Mouse (Mus musculus): ENCODE data around the gene Soat1. TPM values are rescaled to one million over a fixed set of nuclear protein-coding genes. Genes with fewer than 3 reads are reported as not detected.

Gene Soat1
- polyA plus RNA-seq, 1 experiment, result 26.0 TPM

- Histone ChIP-seq H3K27me3 (ENCODE audit: control insufficient read depth, insufficient read depth, low read length) (no peaks in the 10 kb centered on the region), H3K4me3 (ENCODE audit: extremely low read depth, insufficient read depth, insufficient read length) (no peak overlapping the region), H3K27ac (ENCODE audit: insufficient read depth, low read length) (no peak overlapping the region), H3K36me3 (ENCODE audit: control insufficient read depth, insufficient read depth, low read length) (no peaks in the 10 kb centered on the region), H3K4me1 (ENCODE audit: control insufficient read depth, insufficient read depth, insufficient read length) (no peaks in the 10 kb centered on the region)
- no peak for TF ChIP-seq POLR2A (IDR thresholded peaks at IDR 0.05; ENCODE audit: low read depth, low read length)
- no peak for TF ChIP-seq CTCF (IDR thresholded peaks at IDR 0.05; ENCODE audit: extremely low read depth, insufficient read depth, insufficient read length, insufficient replicate concordance)
- no peak for DNase-seq (ENCODE audit: low read depth in 1 of 2, low spot score in 2 of 2)
- WGBS, result 80% methylated on average over 5 of the region's 5 CpGs
These were observed 30.9 kb upstream of the Soat1 start for GRCm38 (mm10) chr1:156504945-156505523.

DNA sequence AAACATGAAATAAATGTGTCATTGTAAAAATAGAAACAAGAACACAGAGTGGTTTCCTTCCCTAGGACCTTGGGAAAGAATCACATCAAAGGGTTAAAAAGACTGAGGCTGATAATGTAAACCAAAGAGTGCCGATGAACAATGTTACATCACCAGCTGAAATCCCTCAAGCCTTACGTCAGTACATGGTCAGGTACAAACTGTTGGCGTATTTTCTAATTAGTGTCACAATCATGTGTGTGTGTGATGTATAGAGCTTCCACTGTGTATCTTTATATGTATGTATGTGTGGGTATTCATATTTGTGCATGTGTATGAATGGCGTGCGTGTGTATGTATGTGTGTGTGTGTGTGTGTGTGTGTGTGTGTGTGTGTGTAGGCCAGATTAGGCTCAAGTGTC, 22.8 kb upstream of the Soat1 start:
- no peak for DNase-seq (ENCODE audit: low read depth in 1 of 2, low spot score in 2 of 2)
- whole genome bisulfite sequencing, result 92% methylated on average over 5 of the region's 5 CpGs
- no peak overlapping the region for H3K27ac ChIP-seq (ENCODE audit: insufficient read depth, low read length)

DNA sequence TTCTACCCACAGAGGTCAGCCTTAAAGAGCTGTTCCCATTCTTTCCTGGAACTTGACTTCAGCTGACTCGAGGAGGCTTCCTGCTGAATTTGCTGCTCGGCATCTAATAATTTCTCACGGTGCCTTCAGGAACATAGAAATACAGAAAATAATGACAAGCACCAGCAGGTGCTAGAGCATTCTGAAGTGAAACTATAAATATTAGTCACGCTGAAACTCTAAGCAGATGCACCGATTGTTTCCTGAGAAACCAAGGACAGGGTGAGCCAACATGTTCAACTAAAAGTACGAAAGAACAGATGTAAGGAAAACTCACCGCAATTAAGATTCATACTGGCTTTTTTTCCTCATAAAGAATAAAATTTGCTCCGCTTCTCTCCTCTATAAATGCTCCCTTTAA, 20.9 kb upstream of the Soat1 start:
- Histone ChIP-seq H3K4me3 (ENCODE audit: extremely low read depth, insufficient read depth, insufficient read length) (no peak overlapping the region), H3K36me3 (ENCODE audit: control insufficient read depth, insufficient read depth, low read length) (no peaks in the 10 kb centered on the region), H3K4me1 (ENCODE audit: control insufficient read depth, insufficient read depth, insufficient read length) (no peaks in the 10 kb centered on the region), H3K27ac (ENCODE audit: insufficient read depth, low read length) (no peak overlapping the region), H3K27me3 (ENCODE audit: control insufficient read depth, insufficient read depth, low read length) (no peaks in the 10 kb centered on the region)
- 82% methylated on average over 8 of the region's 8 CpGs for WGBS
- DNase-seq (ENCODE audit: low read depth in 1 of 2, low spot score in 2 of 2), result no peak
- TF ChIP-seq POLR2A (IDR thresholded peaks at IDR 0.05; ENCODE audit: low read depth, low read length) (no peak), CTCF (IDR thresholded peaks at IDR 0.05; ENCODE audit: extremely low read depth, insufficient read depth, insufficient read length, insufficient replicate concordance) (no peak)

More for the DNA sequence above, 22.8 kb upstream of the Soat1 start:
- no peaks in the 10 kb centered on the region for H3K4me1 ChIP-seq (ENCODE audit: control insufficient read depth, insufficient read depth, insufficient read length)
- H3K36me3 ChIP-seq (ENCODE audit: control insufficient read depth, insufficient read depth, low read length), result no peaks in the 10 kb centered on the region
- no peak for TF ChIP-seq POLR2A (IDR thresholded peaks at IDR 0.05; ENCODE audit: low read depth, low read length)
- TF ChIP-seq CTCF (IDR thresholded peaks at IDR 0.05; ENCODE audit: extremely low read depth, insufficient read depth, insufficient read length, insufficient replicate concordance), result no peak
- no peaks in the 10 kb centered on the region for H3K27me3 ChIP-seq (ENCODE audit: control insufficient read depth, insufficient read depth, low read length)
- no peak overlapping the region for H3K4me3 ChIP-seq (ENCODE audit: extremely low read depth, insufficient read depth, insufficient read length)

DNA sequence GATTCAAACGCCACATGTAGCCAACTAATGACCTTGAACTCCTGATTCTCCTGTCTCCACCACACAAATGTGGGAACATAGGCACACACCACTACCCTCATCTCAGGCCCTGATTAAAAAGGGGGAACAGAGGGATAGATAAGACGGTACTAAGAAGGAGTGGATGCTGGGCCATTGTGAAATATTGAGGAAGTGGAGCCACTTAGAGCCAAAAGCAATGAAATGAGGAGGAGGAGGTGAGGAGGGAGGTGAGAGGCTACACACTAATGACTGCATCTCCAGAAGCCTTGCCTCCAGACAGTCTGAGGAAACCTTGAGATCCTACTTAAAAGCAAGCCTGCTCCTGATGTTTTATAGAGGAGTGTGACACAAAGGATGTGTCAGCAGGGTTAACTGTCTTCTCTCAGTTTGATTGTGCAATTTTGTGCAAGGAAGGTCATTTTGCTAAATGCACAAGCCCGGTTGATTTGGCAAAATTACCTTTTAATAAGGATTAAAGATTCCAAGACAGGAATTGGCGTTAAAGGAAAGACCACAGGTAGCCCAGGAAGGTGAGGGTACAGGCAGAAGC, 17.2 kb upstream of the Soat1 start:
- Histone ChIP-seq H3K4me1 (ENCODE audit: control insufficient read depth, insufficient read depth, insufficient read length) (no peaks in the 10 kb centered on the region), H3K4me3 (ENCODE audit: extremely low read depth, insufficient read depth, insufficient read length) (no peak overlapping the region), H3K27me3 (ENCODE audit: control insufficient read depth, insufficient read depth, low read length) (no peaks in the 10 kb centered on the region), H3K27ac (ENCODE audit: insufficient read depth, low read length) (no peak overlapping the region), H3K36me3 (ENCODE audit: control insufficient read depth, insufficient read depth, low read length) (no peaks in the 10 kb centered on the region)
- WGBS, result 78% methylated on average over 4 of the region's 4 CpGs
- no peak for TF ChIP-seq CTCF (IDR thresholded peaks at IDR 0.05; ENCODE audit: extremely low read depth, insufficient read depth, insufficient read length, insufficient replicate concordance)
- no peak for TF ChIP-seq POLR2A (IDR thresholded peaks at IDR 0.05; ENCODE audit: low read depth, low read length)
- no peak for DNase-seq (ENCODE audit: low read depth in 1 of 2, low spot score in 2 of 2)

DNA sequence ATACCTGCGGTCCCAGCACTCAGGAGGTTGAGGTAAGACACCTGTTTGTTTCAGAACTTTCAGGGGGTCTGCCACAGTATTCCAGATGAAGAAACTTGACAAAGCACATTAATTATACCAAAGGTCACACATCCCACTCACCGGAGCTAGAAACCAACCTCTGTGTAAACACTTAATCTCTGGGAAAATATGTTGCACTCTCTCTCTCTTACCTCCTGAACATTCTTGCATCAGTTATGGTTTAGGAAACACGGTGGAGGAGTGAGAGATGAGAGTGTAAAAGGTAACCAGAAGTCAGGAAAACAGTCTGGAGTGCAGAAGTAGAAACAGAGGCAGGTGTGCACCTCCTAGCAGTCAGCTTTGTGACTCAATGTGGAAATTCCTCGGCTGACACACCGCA, 13.9 kb upstream of the Soat1 start:
- H3K27me3 ChIP-seq (ENCODE audit: control insufficient read depth, insufficient read depth, low read length), result no peaks in the 10 kb centered on the region
- 88% methylated on average over 5 of the region's 5 CpGs for WGBS
- no peak overlapping the region for H3K4me3 ChIP-seq (ENCODE audit: extremely low read depth, insufficient read depth, insufficient read length)
- no peak for DNase-seq (ENCODE audit: low read depth in 1 of 2, low spot score in 2 of 2)
- H3K4me1 ChIP-seq (ENCODE audit: control insufficient read depth, insufficient read depth, insufficient read length), result no peaks in the 10 kb centered on the region
- no peak overlapping the region for H3K27ac ChIP-seq (ENCODE audit: insufficient read depth, low read length)
- no peak for TF ChIP-seq POLR2A (IDR thresholded peaks at IDR 0.05; ENCODE audit: low read depth, low read length)
- TF ChIP-seq CTCF (IDR thresholded peaks at IDR 0.05; ENCODE audit: extremely low read depth, insufficient read depth, insufficient read length, insufficient replicate concordance), result no peak
- H3K36me3 ChIP-seq (ENCODE audit: control insufficient read depth, insufficient read depth, low read length), result no peaks in the 10 kb centered on the region

- Histone ChIP-seq H3K4me1 (ENCODE audit: control insufficient read depth, insufficient read depth, insufficient read length) (no peaks in the 10 kb centered on the region), H3K27me3 (ENCODE audit: control insufficient read depth, insufficient read depth, low read length) (no peaks in the 10 kb centered on the region), H3K36me3 (ENCODE audit: control insufficient read depth, insufficient read depth, low read length) (no peaks in the 10 kb centered on the region), H3K4me3 (ENCODE audit: extremely low read depth, insufficient read depth, insufficient read length) (no peak overlapping the region), H3K27ac (ENCODE audit: insufficient read depth, low read length) (no peak overlapping the region)
- WGBS, result 94% methylated on average over 7 of the region's 7 CpGs
- DNase-seq (ENCODE audit: low read depth in 1 of 2, low spot score in 2 of 2), result no peak
- TF ChIP-seq POLR2A (IDR thresholded peaks at IDR 0.05; ENCODE audit: low read depth, low read length), result no peak
These were observed 13.4 kb upstream of the Soat1 start for GRCm38 (mm10) chr1:156487498-156487897.

- H3K4me3 ChIP-seq (ENCODE audit: extremely low read depth, insufficient read depth, insufficient read length), result no peak overlapping the region
- no peaks in the 10 kb centered on the region for H3K27me3 ChIP-seq (ENCODE audit: control insufficient read depth, insufficient read depth, low read length)
- no peak for DNase-seq (ENCODE audit: low read depth in 1 of 2, low spot score in 2 of 2)
- WGBS, result 94% methylated on average over 3 of the region's 3 CpGs
- H3K27ac ChIP-seq (ENCODE audit: insufficient read depth, low read length), result no peak overlapping the region
- TF ChIP-seq CTCF (IDR thresholded peaks at IDR 0.05; ENCODE audit: extremely low read depth, insufficient read depth, insufficient read length, insufficient replicate concordance), result no peak
- no peaks in the 10 kb centered on the region for H3K4me1 ChIP-seq (ENCODE audit: control insufficient read depth, insufficient read depth, insufficient read length)
- H3K36me3 ChIP-seq (ENCODE audit: control insufficient read depth, insufficient read depth, low read length), result no peaks in the 10 kb centered on the region
These were observed 7.7 kb upstream of the Soat1 start for GRCm38 (mm10) chr1:156481826-156482225.

All from spleen, adult 2 months (tissue).